Mouse (Mus musculus) erythroid progenitor cell, adult 5-6 weeks (primary cell): ENCODE data around the gene Gpr143. TPM values are rescaled to one million over a fixed set of nuclear protein-coding genes. Genes with fewer than 3 reads are reported as not detected.

Experiments
- ATAC-seq: replicated peaks from 2 replicates; pipeline ENCODE4 v1.8.0; 2016; ENCODE audit warnings: moderate number of reproducible peaks, mild to moderate bottlenecking, moderate TSS enrichment, inconsistent platforms; ENCODE audit not compliant: poor library complexity, low FRiP score, severe bottlenecking
- total RNA-seq, 2 experiments: library from RNA; stranded (forward) in 1 of 2; stranded (reverse) in 1 of 2; fragments of 150-400 nt in 1 of 2; fragments of 186-747, 209-891 nt in 1 of 2; gene quantifications; 2 replicates each; pipeline versions ENCODE4 v1.2.3 to v1.2.4; 2015 to 2017; ENCODE audit warnings: low replicate concordance in 2 of 2

Gene Gpr143
- total RNA-seq, 2 experiments from 2014 or later = not detected

DNA sequence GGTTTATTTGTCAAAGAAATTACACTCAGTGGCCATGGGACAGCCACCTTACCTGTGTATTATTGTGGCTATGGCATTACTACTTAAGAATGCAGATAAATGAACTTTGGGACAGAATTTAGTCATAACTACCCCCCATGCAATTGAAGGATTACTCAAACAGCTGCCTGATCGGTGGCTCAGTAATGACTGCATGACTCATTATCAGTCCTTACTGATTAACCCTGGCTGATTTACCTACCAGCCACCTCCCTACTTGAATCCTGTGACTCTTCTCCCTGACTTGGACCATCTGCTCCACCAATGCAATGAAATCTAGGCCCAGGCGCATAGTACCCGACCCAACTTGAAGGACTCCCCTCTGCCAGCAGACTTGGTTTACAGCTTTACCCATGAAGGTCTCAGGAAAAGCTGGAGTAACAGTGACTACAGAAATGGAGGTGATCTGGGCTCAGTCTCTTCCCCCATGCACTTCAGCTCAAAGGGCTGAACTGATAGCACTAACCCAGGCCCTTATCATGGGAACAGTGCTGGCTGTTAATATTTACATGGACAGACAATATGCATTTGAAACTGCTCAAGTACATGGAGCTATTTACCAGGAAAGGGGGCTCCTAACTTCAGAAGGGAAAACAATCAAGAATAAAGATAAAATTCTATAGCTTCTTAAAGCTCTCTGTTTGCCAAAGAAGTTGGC lies 73.5 kb downstream of the Gpr143 start:
- no peak for ATAC-seq

Other genes with a start within 250 kb of the Gpr143 start
- gene Cldn34a, start 218.6 kb upstream of the Gpr143 start, total RNA-seq (2015; ENCODE audit: low replicate concordance) = not detected in 2 replicates
- not detected in 2 replicates for gene Cldn34a, start 218.6 kb upstream of the Gpr143 start, total RNA-seq (2017; ENCODE audit: low replicate concordance)
- gene Shroom2, start 12.5 kb upstream of the Gpr143 start, total RNA-seq (2015; ENCODE audit: low replicate concordance) = not detected in 2 replicates
- not detected in 2 replicates for gene Shroom2, start 12.5 kb upstream of the Gpr143 start, total RNA-seq (2017; ENCODE audit: low replicate concordance)
- 0.72 TPM in 1 of 2 replicates, not detected in the other for gene Usp51, start 224.5 kb downstream of the Gpr143 start, total RNA-seq (2015; ENCODE audit: low replicate concordance)
- gene Usp51, start 224.5 kb downstream of the Gpr143 start, total RNA-seq (2017; ENCODE audit: low replicate concordance) = not detected in 2 replicates